Mouse (Mus musculus): ENCODE measurements at regions not wholly inside any gene's neighbourhood (a gene's known extent, or its start where the extent isn't known, plus 50 kb on each side); places are given as distances from the start of the nearest gene placed in this dataset.

- no peak for TF ChIP-seq CTCF (IDR thresholded peaks at IDR 0.05; ENCODE audit: borderline replicate concordance, extremely low read depth, insufficient read depth, insufficient read length)
- TF ChIP-seq POLR2A (IDR thresholded peaks at IDR 0.05; ENCODE audit: borderline replicate concordance, extremely low read depth, insufficient read depth, insufficient read length, poor library complexity, severe bottlenecking), result no peak
These were observed 62.9 kb downstream of the Arrdc3 start for GRCm38 (mm10) chr13:80946034-80946433.
